Mouse (Mus musculus) MEL (cell line): Measurements from ENCODE around the gene Cdca5.

Experiments
- MAX ChIP-seq: IDR thresholded peaks from 2 replicates; pipeline ENCODE4 v1.6.1; 2011; ENCODE audit warnings: low read length, improper control_type of control experiment
- MEF2A ChIP-seq: IDR thresholded peaks from 2 replicates; pipeline ENCODE4 v1.6.1; 2014; ENCODE audit warnings: low read depth, mild to moderate bottlenecking, inconsistent platforms, low read length, improper control_type of control experiment; ENCODE audit not compliant: poor library complexity, insufficient replicate concordance, severe bottlenecking; ENCODE audit errors: extremely low read depth
- POLR2A ChIP-seq, 2 experiments: IDR thresholded peaks; 2 replicates each; pipeline ENCODE4 v1.6.1; 2011 to 2012; ENCODE audit warnings: low read length in 2 of 2, mild to moderate bottlenecking in 2 of 2, control low read depth in 1 of 2, improper control_type of control experiment in 1 of 2, low read depth in 1 of 2, moderate library complexity in 1 of 2; ENCODE audit not compliant: control insufficient read depth in 1 of 2, insufficient read depth in 1 of 2, poor library complexity in 1 of 2
- POLR2AphosphoS2 ChIP-seq: IDR thresholded peaks from 2 replicates; pipeline ENCODE4 v1.6.1; 2011; ENCODE audit warnings: low read length, improper control_type of control experiment
- USF1 ChIP-seq: IDR thresholded peaks from 2 replicates; pipeline ENCODE4 v1.6.1; 2014; ENCODE audit warnings: low read depth, mild to moderate bottlenecking, inconsistent platforms, low read length, improper control_type of control experiment, moderate library complexity

DNA sequence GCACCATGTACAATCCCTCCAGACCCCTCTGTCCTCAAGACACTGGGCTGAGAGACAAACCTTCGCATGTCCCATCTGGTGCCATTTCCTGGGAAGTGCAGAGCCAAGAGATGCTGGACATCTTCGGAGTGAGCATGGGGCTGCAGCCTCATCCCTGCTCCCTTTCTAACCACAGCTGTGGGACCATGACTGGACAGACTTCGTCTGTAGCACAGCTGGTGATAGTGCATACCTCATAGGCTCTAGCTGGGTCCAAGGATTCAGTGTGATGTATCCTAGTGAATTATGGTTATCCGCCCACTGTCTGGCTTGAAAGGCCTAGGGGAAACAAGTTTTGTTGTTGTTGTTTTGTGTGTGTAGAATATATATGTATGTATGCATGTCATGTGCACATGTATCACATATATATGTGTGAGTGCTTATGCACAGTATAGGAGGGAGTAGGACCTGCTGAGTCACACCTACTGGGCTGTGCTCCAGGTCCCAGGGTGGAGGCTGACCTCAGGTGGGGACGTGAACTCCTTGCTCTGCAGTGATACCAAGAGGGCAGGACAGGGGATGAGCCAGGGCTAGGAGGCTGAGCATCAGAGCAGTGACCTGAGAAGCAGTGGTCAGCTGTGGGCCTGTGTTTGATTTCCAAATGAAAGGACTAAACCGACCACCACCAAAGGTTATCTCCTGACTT lies 17.5 kb downstream of the Cdca5 start:
- TF ChIP-seq POLR2A (IDR thresholded peaks at IDR 0.05; ENCODE audit: control insufficient read depth in 1 of 2, insufficient read depth in 1 of 2, low read depth in 1 of 2, low read length in 2 of 2, poor library complexity in 1 of 2) = no peak
- TF ChIP-seq MAX = no peak
- TF ChIP-seq POLR2AphosphoS2 = no peak
- TF ChIP-seq USF1 = no peak
- no peak for TF ChIP-seq MEF2A
